Mouse (Mus musculus) stomach, postnatal 0 days (tissue): ENCODE measurements around the gene Kcnh4.

Experiments used
- CTCF ChIP-seq: IDR thresholded peaks from 2 replicates; pipeline ENCODE4 v1.5.1; 2016; ENCODE audit warnings: antibody characterized with exemption, low read depth, mild to moderate bottlenecking, moderate library complexity
- EP300 ChIP-seq: optimal IDR thresholded peaks from 2 replicates; pipeline ENCODE3; 2016; ENCODE audit warnings: antibody characterized with exemption

DNA sequence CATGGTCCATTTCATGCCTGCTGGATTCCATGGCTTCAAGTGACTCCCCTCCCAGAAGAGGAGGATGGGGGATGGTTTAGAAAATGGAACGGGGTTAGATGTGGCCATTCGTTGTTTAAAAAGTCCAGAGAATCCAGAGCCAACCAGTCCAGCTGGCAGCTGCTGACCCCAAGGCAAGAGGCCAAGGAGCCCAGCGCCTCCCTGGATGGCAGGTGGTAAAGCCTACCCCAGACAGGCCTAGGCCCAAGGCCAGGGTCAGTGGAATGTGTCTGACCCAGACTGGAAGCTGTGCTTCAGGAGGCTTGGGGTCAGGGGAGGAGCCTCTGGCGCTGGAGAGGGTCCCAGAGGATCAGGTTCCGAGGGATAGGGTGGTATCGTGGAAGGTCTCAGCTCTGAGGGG lies 18.4 kb downstream of the Kcnh4 start:
- TF ChIP-seq CTCF = no peak
- no peak for TF ChIP-seq EP300
